Mouse (Mus musculus): ENCODE data around the gene 1700061G19Rik.
A peak's percentile ranks its signal among the peaks of the same experiment; 100 is the strongest.
"Not testable (repeated sequence)": the region's sequence is repeated elsewhere in the genome, so short reads cannot be mapped to it uniquely, and the experiment has no call there.

Gene 1700061G19Rik

GRCm38 (mm10) chr17:56871767-56872166, 3.5 kb upstream of the 1700061G19Rik start:
- DNase-seq (ENCODE audit: low read depth, low spot score): no peak

- DNase-seq (ENCODE audit: low read depth, low spot score): no peak
Measured at GRCm38 (mm10) chr17:56872512-56872911, 2.8 kb upstream of the 1700061G19Rik start.

- DNase-seq (ENCODE audit: low read depth, low spot score): no peak
Measured at GRCm38 (mm10) chr17:56874237-56874636, 1.0 kb upstream of the 1700061G19Rik start, which contains the start of gene Acsbg2. Gene Acsbg2, minus strand, starts transcription at chr17:56874447.

- DNase-seq (ENCODE audit: low read depth, low spot score): no peak
Measured at GRCm38 (mm10) chr17:56876465-56876864, 1.2 kb downstream of the 1700061G19Rik start.

- no peak for DNase-seq (ENCODE audit: low read depth, low spot score)
Measured at GRCm38 (mm10) chr17:56876981-56877380, 1.7 kb downstream of the 1700061G19Rik start.

GRCm38 (mm10) chr17:56877426-56877825, 2.1 kb downstream of the 1700061G19Rik start:
- no peak for DNase-seq (ENCODE audit: low read depth, low spot score)

GRCm38 (mm10) chr17:56883612-56884011, 8.3 kb downstream of the 1700061G19Rik start:
- DNase-seq (ENCODE audit: low read depth, low spot score): no peak

- DNase-seq (ENCODE audit: low read depth, low spot score): peak; percentile 54
Measured at GRCm38 (mm10) chr17:56884331-56884730, 9.1 kb downstream of the 1700061G19Rik start.

- DNase-seq (ENCODE audit: low read depth, low spot score): no peak
Measured at GRCm38 (mm10) chr17:56884809-56885208, 9.5 kb downstream of the 1700061G19Rik start.

- DNase-seq (ENCODE audit: low read depth, low spot score): peak; percentile 33
Measured at GRCm38 (mm10) chr17:56888050-56888449, 12.8 kb downstream of the 1700061G19Rik start.

GRCm38 (mm10) chr17:56890018-56890417, 14.7 kb downstream of the 1700061G19Rik start:
- DNase-seq (ENCODE audit: low read depth, low spot score): no peak

GRCm38 (mm10) chr17:56895368-56895918, 20.2 kb downstream of the 1700061G19Rik start:
- no peak for DNase-seq (ENCODE audit: low read depth, low spot score)

GRCm38 (mm10) chr17:56896513-56897129, 21.3 kb downstream of the 1700061G19Rik start:
- DNase-seq (ENCODE audit: low read depth, low spot score): no peak

GRCm38 (mm10) chr17:56897630-56898195, 22.4 kb downstream of the 1700061G19Rik start:
- DNase-seq (ENCODE audit: low read depth, low spot score): peak; percentile 87

- DNase-seq (ENCODE audit: low read depth, low spot score): no peak
Measured at GRCm38 (mm10) chr17:56902698-56903097, 27.4 kb downstream of the 1700061G19Rik start.

- no peak for DNase-seq (ENCODE audit: low read depth, low spot score)
Measured at GRCm38 (mm10) chr17:56906166-56906565, 30.9 kb downstream of the 1700061G19Rik start.

- no peak for DNase-seq (ENCODE audit: low read depth, low spot score)
Measured at GRCm38 (mm10) chr17:56907096-56907495, 31.8 kb downstream of the 1700061G19Rik start.

GRCm38 (mm10) chr17:56907887-56908286, 32.6 kb downstream of the 1700061G19Rik start:
- no peak for DNase-seq (ENCODE audit: low read depth, low spot score)

GRCm38 (mm10) chr17:56909764-56910163, 34.5 kb downstream of the 1700061G19Rik start:
- DNase-seq (ENCODE audit: low read depth, low spot score): not testable (repeated sequence)

GRCm38 (mm10) chr17:56913023-56913422, 37.7 kb downstream of the 1700061G19Rik start:
- DNase-seq (ENCODE audit: low read depth, low spot score): no peak

- no peak for DNase-seq (ENCODE audit: low read depth, low spot score)
Measured at GRCm38 (mm10) chr17:56913444-56913843, 38.2 kb downstream of the 1700061G19Rik start.

GRCm38 (mm10) chr17:56917166-56917565, 41.9 kb downstream of the 1700061G19Rik start:
- peak; percentile 44 for DNase-seq (ENCODE audit: low read depth, low spot score)

GRCm38 (mm10) chr17:56919725-56920124, 44.4 kb downstream of the 1700061G19Rik start:
- DNase-seq (ENCODE audit: low read depth, low spot score): no peak

Measured in 3T3-L1 (cell line).